Mouse (Mus musculus): ENCODE data around the gene Bnc1. TPM values are rescaled to one million over a fixed set of nuclear protein-coding genes. Genes with fewer than 3 reads are reported as not detected.

Gene Bnc1
- polyA plus RNA-seq, 1 experiment from 2014 or later = 0.87 TPM

DNA sequence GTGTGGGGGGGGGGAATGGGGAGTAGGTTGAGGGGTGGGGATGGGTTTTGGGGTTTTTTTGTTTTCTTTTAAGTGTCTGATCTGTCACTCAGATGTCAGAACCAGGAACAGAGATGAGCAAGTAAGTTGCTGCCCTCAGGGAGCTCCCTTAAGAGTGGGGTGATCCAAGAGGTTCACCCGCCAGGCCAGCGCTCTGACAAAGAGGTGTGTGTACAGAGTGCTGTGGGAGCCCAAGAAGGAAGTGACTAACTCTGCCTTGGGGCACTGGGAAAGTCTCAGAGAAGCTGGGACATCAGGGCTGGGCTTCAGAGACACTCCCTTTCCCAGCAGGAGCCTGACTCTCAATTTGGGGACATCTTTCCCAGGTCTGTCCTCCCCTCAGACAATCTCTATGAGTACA, 25.9 kb upstream of the Bnc1 start:
- Histone ChIP-seq H3K4me2 (replicated peaks; ENCODE audit: low read depth) (no peak overlapping the region), H3K36me3 (ENCODE audit: control insufficient read depth, insufficient read depth, low read length) (no peaks in the 10 kb centered on the region), H3K9ac (ENCODE audit: low read length) (no peak overlapping the region), H3K27ac (replicated peaks) (no peak overlapping the region; the same call in 1 of the 2 replicates), H3K9me3 (ENCODE audit: control insufficient read depth, low read length) (no peaks in the 10 kb centered on the region), H3K27me3 (ENCODE audit: control insufficient read depth, insufficient read depth, low read length) (no peaks in the 10 kb centered on the region), H3K4me1 (replicated peaks; ENCODE audit: control insufficient read depth, insufficient read depth) (no peaks in the 10 kb centered on the region), H3K4me3 (ENCODE audit: low read depth, low read length) (no peak overlapping the region)
- no peak for TF ChIP-seq EP300 (optimal IDR thresholded peaks at IDR 0.05)
- no peak for TF ChIP-seq CTCF (IDR thresholded peaks at IDR 0.05; ENCODE audit: low read depth)
- 0 out of 2 replicates have a peak, but pooled peaks have one; percentile 54 for ATAC-seq (ENCODE audit: low FRiP score, low TSS enrichment)
- WGBS = 46% methylated on average over 2 of the region's 2 CpGs
- DNase-seq (ENCODE audit: low spot score) = no peak

GRCm38 (mm10) chr7:82016751-82017710, 24.9 kb upstream of the Bnc1 start:
- no peaks in the 10 kb centered on the region for H3K27me3 ChIP-seq (ENCODE audit: control insufficient read depth, insufficient read depth, low read length)
- H3K4me1 ChIP-seq (replicated peaks; ENCODE audit: control insufficient read depth, insufficient read depth) = no peaks in the 10 kb centered on the region
- H3K9me3 ChIP-seq (ENCODE audit: control insufficient read depth, low read length) = no peaks in the 10 kb centered on the region
- no peak overlapping the region for H3K9ac ChIP-seq (ENCODE audit: low read length)
- no peak for TF ChIP-seq EP300 (optimal IDR thresholded peaks at IDR 0.05)
- TF ChIP-seq CTCF (IDR thresholded peaks at IDR 0.05; ENCODE audit: low read depth) = no peak
- DNase-seq (ENCODE audit: low spot score) = peak; percentile 46
- 15% methylated on average over 25 of the region's 25 CpGs for WGBS
- 0 out of 2 replicates have a peak overlapping the region, but pooled peaks have one; percentile 46 for H3K27ac ChIP-seq (replicated peaks)
- no peaks in the 10 kb centered on the region for H3K36me3 ChIP-seq (ENCODE audit: control insufficient read depth, insufficient read depth, low read length)
- peak; percentile 57; the same call in 1 of the 2 replicates for ATAC-seq (ENCODE audit: low FRiP score, low TSS enrichment)
- peak overlapping the region; percentile 47 for H3K4me2 ChIP-seq (replicated peaks; ENCODE audit: low read depth)
- peak overlapping the region; percentile 1; the same call in 1 of the 2 replicates for H3K4me3 ChIP-seq (ENCODE audit: low read depth, low read length)

DNA sequence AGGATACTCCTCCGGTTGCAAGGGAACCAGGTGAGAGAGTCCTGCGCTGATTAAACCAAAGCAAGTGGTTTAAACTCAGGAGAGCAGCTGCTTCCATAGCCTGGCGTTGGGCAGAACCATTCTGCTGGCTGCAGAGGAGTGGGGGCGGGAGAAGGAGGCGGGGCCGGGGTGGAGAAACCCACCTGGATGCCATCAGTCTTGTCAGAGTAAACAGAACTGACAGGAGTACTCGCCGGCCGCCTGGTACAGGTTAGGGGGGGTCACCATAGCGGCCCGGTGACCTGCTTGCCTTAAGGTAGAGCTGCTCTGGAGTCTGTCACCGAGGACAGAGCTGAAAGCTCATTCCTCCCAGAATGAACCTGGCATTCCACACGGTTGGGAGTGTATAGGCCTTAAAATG, 20.4 kb upstream of the Bnc1 start:
- Histone ChIP-seq H3K4me2 (replicated peaks; ENCODE audit: low read depth) (no peak overlapping the region), H3K27me3 (ENCODE audit: control insufficient read depth, insufficient read depth, low read length) (no peaks in the 10 kb centered on the region), H3K9me3 (ENCODE audit: control insufficient read depth, low read length) (no peaks in the 10 kb centered on the region), H3K9ac (ENCODE audit: low read length) (no peak overlapping the region), H3K36me3 (ENCODE audit: control insufficient read depth, insufficient read depth, low read length) (no peaks in the 10 kb centered on the region), H3K27ac (replicated peaks) (no peak overlapping the region), H3K4me3 (ENCODE audit: low read depth, low read length) (no peak overlapping the region), H3K4me1 (replicated peaks; ENCODE audit: control insufficient read depth, insufficient read depth) (no peaks in the 10 kb centered on the region)
- ATAC-seq (ENCODE audit: low FRiP score, low TSS enrichment) (peak; percentile 38; the same call in 1 of the 2 replicates), DNase-seq (ENCODE audit: low spot score) (peak; percentile 17)
- TF ChIP-seq EP300 (optimal IDR thresholded peaks at IDR 0.05) (no peak), CTCF (IDR thresholded peaks at IDR 0.05; ENCODE audit: low read depth) (no peak)
- 9% methylated on average over 13 of the region's 13 CpGs for WGBS

DNA sequence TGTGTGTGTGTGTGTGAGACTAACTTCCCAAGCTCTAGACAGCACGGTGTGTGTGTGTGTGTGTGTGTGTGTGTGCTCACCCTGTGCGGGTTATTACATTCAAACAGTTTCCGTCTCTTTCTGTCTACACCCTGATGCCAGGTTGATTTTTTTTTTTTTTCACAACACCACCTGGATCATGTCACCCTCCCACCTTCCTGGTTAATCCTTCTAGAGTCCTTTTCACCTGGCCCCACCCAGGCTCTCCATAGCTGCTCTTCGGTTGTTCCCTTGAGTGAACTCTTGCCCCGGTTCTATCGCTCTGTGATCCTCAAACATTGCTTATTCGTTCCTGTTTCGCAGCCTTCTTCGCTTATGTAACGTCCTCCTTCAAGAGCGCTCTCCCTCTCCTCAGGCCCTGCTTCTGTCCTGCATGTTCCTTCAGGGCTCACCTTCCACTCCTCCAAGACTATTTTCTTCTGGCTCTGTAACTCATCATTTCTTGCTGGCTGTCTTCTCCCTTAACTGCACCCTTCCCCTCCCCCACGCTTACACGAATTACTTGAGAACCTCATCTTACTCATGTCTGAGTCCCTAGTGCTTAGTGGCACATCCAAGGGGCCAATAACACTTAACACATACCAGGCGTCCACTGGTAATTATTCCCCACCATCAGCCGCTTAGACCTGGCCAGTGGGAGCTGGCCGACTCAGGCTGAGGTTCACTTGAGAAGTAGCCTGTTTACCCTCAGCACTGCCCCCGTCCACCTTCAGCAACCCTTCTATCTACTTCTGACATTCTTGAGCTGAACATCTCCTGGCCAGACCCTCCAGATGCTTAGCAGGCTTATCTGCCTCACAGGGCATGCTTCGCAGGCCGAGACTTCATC, 19.7 kb upstream of the Bnc1 start:
- H3K27ac ChIP-seq (replicated peaks) = no peak overlapping the region
- H3K27me3 ChIP-seq (ENCODE audit: control insufficient read depth, insufficient read depth, low read length) = no peaks in the 10 kb centered on the region
- no peak overlapping the region for H3K9ac ChIP-seq (ENCODE audit: low read length)
- no peak overlapping the region for H3K4me2 ChIP-seq (replicated peaks; ENCODE audit: low read depth)
- peak; percentile 63; the same call in 1 of the 2 replicates for ATAC-seq (ENCODE audit: low FRiP score, low TSS enrichment)
- peak; percentile 26 for DNase-seq (ENCODE audit: low spot score)
- no peaks in the 10 kb centered on the region for H3K9me3 ChIP-seq (ENCODE audit: control insufficient read depth, low read length)
- no peaks in the 10 kb centered on the region for H3K36me3 ChIP-seq (ENCODE audit: control insufficient read depth, insufficient read depth, low read length)
- H3K4me3 ChIP-seq (ENCODE audit: low read depth, low read length) = no peak overlapping the region
- H3K4me1 ChIP-seq (replicated peaks; ENCODE audit: control insufficient read depth, insufficient read depth) = no peaks in the 10 kb centered on the region
- WGBS = 31% methylated on average over 19 of the region's 19 CpGs
- TF ChIP-seq CTCF (IDR thresholded peaks at IDR 0.05; ENCODE audit: low read depth) (no peak), EP300 (optimal IDR thresholded peaks at IDR 0.05) (no peak)

DNA sequence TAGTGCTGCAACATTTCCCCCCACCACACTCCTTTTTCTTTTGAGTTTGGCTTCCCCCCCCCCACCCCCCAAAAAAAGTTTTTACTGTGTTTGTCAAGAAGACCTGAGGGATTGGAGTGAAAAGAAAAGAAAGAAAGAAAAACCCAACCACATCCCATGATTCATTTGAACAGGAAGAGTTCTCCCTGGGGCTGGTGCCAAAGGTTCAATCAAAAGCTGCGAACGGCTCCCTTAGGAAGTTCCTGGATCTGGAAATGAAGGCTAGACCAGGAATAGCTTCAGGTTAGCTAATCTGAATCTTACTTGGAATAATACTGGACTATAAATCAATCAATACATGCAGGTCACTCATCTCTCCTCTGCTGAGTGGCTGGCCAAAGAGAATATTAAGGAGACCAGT, 15.1 kb upstream of the Bnc1 start:
- no peak for ATAC-seq (ENCODE audit: low FRiP score, low TSS enrichment)

More for the DNA sequence above, 15.1 kb upstream of the Bnc1 start:
- H3K27ac ChIP-seq (replicated peaks) = no peak overlapping the region
- H3K4me3 ChIP-seq (ENCODE audit: low read depth, low read length) = no peak overlapping the region
- 34% methylated on average over 2 of the region's 2 CpGs for WGBS
- H3K9ac ChIP-seq (ENCODE audit: low read length) = no peak overlapping the region
- no peaks in the 10 kb centered on the region for H3K4me1 ChIP-seq (replicated peaks; ENCODE audit: control insufficient read depth, insufficient read depth)
- no peak overlapping the region for H3K4me2 ChIP-seq (replicated peaks; ENCODE audit: low read depth)
- no peaks in the 10 kb centered on the region for H3K9me3 ChIP-seq (ENCODE audit: control insufficient read depth, low read length)
- TF ChIP-seq CTCF (IDR thresholded peaks at IDR 0.05; ENCODE audit: low read depth) = no peak
- no peak for TF ChIP-seq EP300 (optimal IDR thresholded peaks at IDR 0.05)
- no peak for DNase-seq (ENCODE audit: low spot score)
- no peaks in the 10 kb centered on the region for H3K27me3 ChIP-seq (ENCODE audit: control insufficient read depth, insufficient read depth, low read length)
- H3K36me3 ChIP-seq (ENCODE audit: control insufficient read depth, insufficient read depth, low read length) = no peaks in the 10 kb centered on the region
